Mouse (Mus musculus) lung, postnatal 0 days (tissue): ENCODE measurements around the gene Phyhd1.

Experiments used
- CTCF ChIP-seq: IDR thresholded peaks from 2 replicates; pipeline ENCODE4 v1.5.1; 2016; ENCODE audit warnings: antibody characterized with exemption, mild to moderate bottlenecking
- EP300 ChIP-seq: IDR thresholded peaks from 2 replicates; pipeline ENCODE4 v1.6.1; 2016; ENCODE audit warnings: antibody characterized with exemption, mild to moderate bottlenecking, control low read depth

DNA sequence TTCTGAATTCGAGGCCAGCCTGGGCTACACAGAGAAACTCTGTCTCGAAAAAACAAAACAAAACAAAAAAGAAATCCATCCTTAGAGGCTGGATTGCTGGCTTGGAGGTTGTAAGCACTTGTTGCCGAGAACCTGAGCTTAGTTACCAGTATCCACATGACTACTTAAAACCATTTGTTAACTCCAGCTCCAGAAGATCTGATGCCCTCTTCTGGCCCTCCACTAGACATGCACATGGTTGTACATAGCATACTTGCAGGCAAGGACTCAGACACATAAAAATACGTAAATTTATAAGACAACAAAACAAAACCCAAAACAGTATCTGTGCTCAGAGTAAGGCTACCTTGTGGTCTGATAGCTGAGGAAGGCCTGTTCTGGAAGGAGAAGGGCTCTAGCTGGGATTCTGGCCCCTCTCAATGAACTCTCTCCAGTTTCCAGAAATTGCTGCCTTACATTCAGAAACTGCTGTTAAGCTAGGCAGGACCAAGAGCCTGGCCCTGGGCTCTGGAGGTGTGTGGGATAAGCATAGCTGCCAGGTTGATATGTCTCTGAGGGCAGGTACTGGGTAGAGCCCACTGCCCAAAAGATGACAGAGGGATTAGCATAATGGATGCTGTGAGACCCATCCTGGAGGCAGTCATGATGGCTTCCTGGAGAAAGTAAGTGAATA, 4.8 kb upstream of the Phyhd1 start:
- TF ChIP-seq CTCF: peak; percentile 43
- no peak for TF ChIP-seq EP300
